Mouse (Mus musculus) G1E-ER4 (cell line): ENCODE results near the gene Abi1. TPM values are rescaled to one million over a fixed set of nuclear protein-coding genes. Genes with fewer than 3 reads are reported as not detected.

Source experiments
- GATA1 ChIP-seq: IDR thresholded peaks from one replicate; pipeline ENCODE4 v1.8.0; 2012; ENCODE audit warnings: low read length, inconsistent platforms
- polyA plus RNA-seq: library from polyadenylated mRNA; stranded (reverse); fragments of >175 nt; gene quantifications from 2 replicates; pipeline ENCODE4 v1.2.3, GENCODE M21; 2012

Abi1 gene
- polyA plus RNA-seq, 1 experiment = 38.4 TPM

DNA sequence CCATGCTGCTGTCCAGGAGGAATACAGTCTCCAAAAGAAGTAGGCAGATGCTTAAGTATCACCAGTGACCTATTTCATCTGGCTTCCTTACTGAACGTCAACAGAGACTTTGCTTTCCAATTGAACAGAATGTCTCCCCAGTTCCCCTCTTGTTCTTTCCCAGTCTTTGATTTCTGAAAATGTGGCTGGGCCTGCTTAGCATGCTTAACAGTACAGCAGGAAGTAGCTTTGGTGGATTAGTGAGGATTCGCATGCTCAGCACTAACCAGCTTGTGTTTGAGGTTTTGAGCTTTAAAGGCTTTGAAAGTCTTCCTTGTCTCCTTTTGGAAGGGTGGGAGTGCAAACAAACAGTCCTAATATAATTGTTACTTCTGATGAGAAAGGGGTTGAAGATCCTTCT is 111.8 kb downstream of the Abi1 start:
- TF ChIP-seq GATA1 = no peak

DNA sequence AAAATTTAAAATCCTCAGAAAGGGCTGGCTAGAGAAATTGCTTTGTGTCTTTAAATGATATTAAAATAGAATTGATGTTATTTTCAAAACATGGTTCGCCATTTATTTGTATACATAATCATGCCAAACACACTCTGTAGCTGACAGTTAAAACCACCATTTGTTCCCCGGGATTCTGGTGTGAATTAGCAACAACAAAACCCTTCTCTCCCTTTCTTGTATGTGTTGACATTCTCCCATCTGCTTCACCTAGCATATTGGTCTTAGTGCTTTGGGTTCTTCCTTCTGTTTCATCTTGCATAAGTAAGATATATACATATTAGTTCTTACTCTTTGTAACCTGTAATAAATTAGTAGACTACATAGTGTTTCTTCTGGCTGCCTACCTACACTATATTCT is 121.4 kb downstream of the Abi1 start:
- no peak for TF ChIP-seq GATA1

DNA sequence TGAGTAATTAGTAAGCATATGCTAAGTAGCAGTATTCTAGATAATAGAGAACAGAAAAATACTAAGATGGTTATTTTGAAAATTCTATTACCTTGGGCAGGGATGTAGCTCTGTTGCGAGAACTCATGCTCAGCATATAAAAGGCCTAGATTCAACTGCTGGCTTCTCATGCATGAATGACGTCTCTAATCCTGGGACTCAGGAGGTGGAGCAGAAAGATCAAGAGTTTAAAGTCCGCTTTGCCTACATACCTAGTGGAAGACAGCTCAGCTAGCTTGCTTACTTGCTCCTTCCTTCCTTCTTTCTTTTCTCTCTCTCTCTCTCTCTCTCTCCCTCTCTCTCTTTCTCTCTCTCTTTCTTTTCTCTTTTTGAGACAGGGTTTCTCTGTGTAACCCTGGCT is 125.6 kb downstream of the Abi1 start:
- no peak for TF ChIP-seq GATA1

DNA sequence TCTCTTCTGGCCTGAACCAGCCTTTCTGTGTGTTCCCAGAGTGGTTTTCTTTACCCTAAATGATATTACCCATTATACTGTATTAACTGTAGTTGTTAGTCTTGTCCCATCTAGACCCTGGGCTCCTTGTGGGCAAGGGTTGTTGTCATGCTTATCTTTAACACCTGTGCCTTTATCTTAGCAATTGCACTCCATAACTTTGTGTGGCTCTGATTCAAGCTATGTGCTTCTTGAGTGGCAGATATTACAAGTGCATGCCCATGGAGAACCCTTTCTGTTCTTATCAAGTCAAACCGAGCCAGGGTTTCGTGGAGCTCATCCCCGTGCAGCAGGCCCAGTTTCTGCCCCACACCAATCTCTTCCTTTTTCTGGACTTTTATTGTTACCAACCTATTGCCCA is 136.1 kb downstream of the Abi1 start:
- peak; percentile 73 for TF ChIP-seq GATA1

DNA sequence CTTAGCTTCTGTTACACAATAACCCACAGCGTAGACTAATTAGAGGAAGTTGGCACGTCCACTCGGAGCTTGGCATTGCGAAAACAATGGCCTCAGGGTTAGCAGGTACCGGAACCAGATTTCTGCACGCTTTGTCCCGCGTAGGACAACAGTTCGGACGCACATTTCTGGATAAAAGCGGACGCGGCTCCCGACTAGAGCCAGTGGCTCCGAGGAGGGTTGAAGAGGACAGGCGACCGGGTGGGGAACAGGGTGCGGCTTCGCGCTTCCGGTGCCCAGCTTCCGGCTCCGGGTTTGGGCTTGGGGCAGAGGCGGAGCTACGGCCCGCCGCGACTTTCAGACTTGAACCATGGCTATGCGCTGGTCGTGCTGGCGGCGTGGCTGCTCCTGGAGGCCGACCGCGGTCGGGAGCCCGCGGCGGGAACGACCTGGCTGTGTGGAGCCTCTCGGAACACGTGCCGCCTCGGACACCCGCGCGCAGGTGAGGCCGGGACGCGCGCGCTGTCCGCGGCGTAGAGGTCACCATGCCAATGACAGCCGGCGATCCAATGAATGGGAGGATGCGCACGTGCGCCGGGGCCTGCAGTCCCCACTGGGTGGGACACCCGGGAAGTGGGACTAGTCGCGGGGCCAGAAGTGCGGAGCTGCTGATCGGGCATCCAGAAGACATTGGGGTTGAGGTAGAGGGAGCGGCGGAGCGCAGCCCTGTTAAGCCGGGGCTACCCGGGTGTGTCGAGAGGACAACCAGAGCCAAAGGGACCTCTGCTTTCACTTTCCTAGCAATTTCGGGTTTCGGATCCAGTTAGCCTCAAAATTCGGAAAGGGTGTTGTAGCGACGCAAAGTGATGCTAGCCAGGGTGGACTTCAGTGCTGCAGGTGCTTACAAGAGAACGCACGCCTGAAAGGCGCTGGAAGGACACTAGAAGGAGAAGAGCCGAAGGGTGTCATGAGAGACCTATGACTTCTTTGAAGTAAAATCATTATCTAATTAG is 144.5 kb downstream of the Abi1 start, which contains the start of gene Pdss1:
Pdss1 (plus strand) TSS at position 241 of the 992 bp plus-strand sequence.
- no peak for TF ChIP-seq GATA1

DNA sequence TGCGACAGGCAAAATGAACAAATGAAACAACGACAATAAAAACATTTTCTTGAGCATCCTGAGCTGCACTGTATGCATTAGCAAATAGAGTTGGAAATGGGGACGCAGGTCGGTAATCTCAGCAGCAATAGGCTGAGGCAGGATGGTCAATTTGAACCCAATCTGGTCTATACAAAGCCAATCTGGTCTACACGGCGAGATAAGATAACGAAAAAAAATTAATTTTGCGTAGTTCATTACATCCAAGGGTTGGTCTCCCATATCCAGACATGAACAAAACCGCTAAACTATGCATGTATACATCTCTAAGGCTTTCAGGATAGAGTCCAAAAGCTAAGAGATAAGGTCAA is 145.1 kb downstream of the Abi1 start:
- TF ChIP-seq GATA1 = peak; percentile 66

Other genes with a start within 250 kb of the Abi1 start
- gene Pdss1, start 144.7 kb downstream of the Abi1 start, polyA plus RNA-seq = 16.6 and 30.3 TPM in 2 replicates
- 5.7 and 7.3 TPM in 2 replicates for gene Acbd5, start 27.9 kb upstream of the Abi1 start, polyA plus RNA-seq
- gene Mastl, start 115.8 kb upstream of the Abi1 start, polyA plus RNA-seq = 1.1 and 1.7 TPM in 2 replicates
- 5.4 and 7.0 TPM in 2 replicates for gene Yme1l1, start 116.1 kb upstream of the Abi1 start, polyA plus RNA-seq
- not detected in 2 replicates for gene 4931423N10Rik, start 167.2 kb upstream of the Abi1 start, polyA plus RNA-seq